Mouse (Mus musculus) erythroblast, adult 5-6 weeks (primary cell): ENCODE data around the gene Olfr553. TPM values are rescaled to one million over a fixed set of nuclear protein-coding genes. Genes with fewer than 3 reads are reported as not detected.
"Not testable (repeated sequence)": the region's sequence is repeated elsewhere in the genome, so short reads cannot be mapped to it uniquely, and the experiment has no call there.

Experiments
- ATAC-seq: replicated peaks from 2 replicates; pipeline ENCODE4 v1.8.0; 2016; ENCODE audit warnings: moderate number of reproducible peaks, mild to moderate bottlenecking, moderate TSS enrichment, inconsistent platforms; ENCODE audit not compliant: poor library complexity, low FRiP score, severe bottlenecking
- total RNA-seq, 2 experiments: library from RNA; stranded (forward) in 1 of 2; stranded (reverse) in 1 of 2; fragments of 150-400 nt in 1 of 2; fragments of 200-764, 138-1000 nt in 1 of 2; gene quantifications; 2 replicates each; pipeline versions ENCODE4 v1.2.3 to v1.2.4; 2015 to 2017; ENCODE audit warnings: low replicate concordance in 2 of 2

Olfr553 gene
- total RNA-seq (2015; ENCODE audit: low replicate concordance) (not detected in 2 replicates), total RNA-seq (2017; ENCODE audit: low replicate concordance) (not detected in 2 replicates)

GRCm38 (mm10) chr7:102618118-102618517 is at the start of gene Olfr553:
Gene Olfr553 (minus strand): TSS chr7:102618218.
- no peak for ATAC-seq

- no peak for ATAC-seq
Measured at GRCm38 (mm10) chr7:102665378-102665777, 47.4 kb upstream of the Olfr553 start.

- ATAC-seq: no peak
Measured at GRCm38 (mm10) chr7:102664599-102664998, 46.6 kb upstream of the Olfr553 start, which contains the start of gene Olfr556. Gene Olfr556 (plus strand): TSS chr7:102664899.

- ATAC-seq: no peak
Measured at GRCm38 (mm10) chr7:102658523-102658922, 40.5 kb upstream of the Olfr553 start, which contains the start of gene Olfr555. Gene Olfr555 (plus strand): TSS chr7:102658823.

- ATAC-seq: not testable (repeated sequence)
Measured at GRCm38 (mm10) chr7:102644945-102645344, 26.9 kb upstream of the Olfr553 start.

- no peak for ATAC-seq
Measured at GRCm38 (mm10) chr7:102638132-102638531, 20.1 kb upstream of the Olfr553 start, which contains the start of gene Olfr554. Gene Olfr554 (plus strand): TSS chr7:102638432.

GRCm38 (mm10) chr7:102636665-102637064 is 18.6 kb upstream of the Olfr553 start:
- no peak for ATAC-seq

- ATAC-seq: not testable (repeated sequence)
Measured at GRCm38 (mm10) chr7:102620368-102620767, 2.4 kb upstream of the Olfr553 start.

GRCm38 (mm10) chr7:102619608-102620007 is 1.6 kb upstream of the Olfr553 start:
- no peak for ATAC-seq

GRCm38 (mm10) chr7:102597378-102598031 is 20.5 kb downstream of the Olfr553 start, which contains the start of gene Olfr552:
Gene Olfr552 (plus strand): TSS chr7:102597770.
- no peak for ATAC-seq

GRCm38 (mm10) chr7:102591786-102592185 is 26.2 kb downstream of the Olfr553 start, which contains the start of gene Olfr551:
Gene Olfr551 (minus strand): TSS chr7:102591886.
- ATAC-seq: no peak

GRCm38 (mm10) chr7:102575998-102576397 is 42.0 kb downstream of the Olfr553 start:
- no peak for ATAC-seq

GRCm38 (mm10) chr7:102573174-102573830 is 44.7 kb downstream of the Olfr553 start:
- ATAC-seq: no peak

GRCm38 (mm10) chr7:102571142-102571541 is 46.9 kb downstream of the Olfr553 start, which contains the start of gene Olfr550:
Gene Olfr550 (plus strand): TSS chr7:102571442.
- no peak for ATAC-seq

- no peak for ATAC-seq
Measured at GRCm38 (mm10) chr7:102566219-102566618, 51.8 kb downstream of the Olfr553 start.

- peak; percentile 100 for ATAC-seq
Measured at GRCm38 (mm10) chr7:102564999-102565997, 52.7 kb downstream of the Olfr553 start, which contains the start of gene Trim21. Gene Trim21 (minus strand): TSS chr7:102565486.
